Mouse (Mus musculus): ENCODE results near the gene Htr6. TPM values are rescaled to one million over a fixed set of nuclear protein-coding genes. Genes with fewer than 3 reads are reported as not detected.

The Htr6 gene
- polyA plus RNA-seq, 1 experiment from 2014 or later, result 0.83 TPM

GRCm38 (mm10) chr4:139040084-139040839, 35.1 kb downstream of the Htr6 start:
- Histone ChIP-seq H3K4me1 (replicated peaks) (peaks cover 39% of the 10 kb centered on the region), H3K9me3 (no peaks in the 10 kb centered on the region), H3K27ac (replicated peaks) (peak overlapping the region; percentile 52), H3K9ac (no peak overlapping the region), H3K36me3 (no peaks in the 10 kb centered on the region), H3K27me3 (no peaks in the 10 kb centered on the region), H3K4me3 (no peak overlapping the region), H3K4me2 (no peak overlapping the region; the same call in 1 of the 2 replicates)
- peak; percentile 60 for ATAC-seq (ENCODE audit: low FRiP score, low read depth)
- 6% methylated on average over 10 of the region's 10 CpGs for WGBS

GRCm38 (mm10) chr4:139037795-139038607, 37.4 kb downstream of the Htr6 start:
- Histone ChIP-seq H3K9ac (no peak overlapping the region), H3K4me1 (replicated peaks) (peaks cover 41% of the 10 kb centered on the region), H3K4me2 (no peak overlapping the region), H3K36me3 (no peaks in the 10 kb centered on the region), H3K4me3 (no peak overlapping the region), H3K27ac (replicated peaks) (peak overlapping the region; percentile 67), H3K27me3 (no peaks in the 10 kb centered on the region), H3K9me3 (no peaks in the 10 kb centered on the region)
- no peak for ATAC-seq (ENCODE audit: low FRiP score, low read depth)
- 28% methylated on average over 17 of the region's 17 CpGs for WGBS

- Histone ChIP-seq H3K27me3 (no peaks in the 10 kb centered on the region), H3K4me2 (no peak overlapping the region), H3K4me1 (replicated peaks) (peaks cover 48% of the 10 kb centered on the region), H3K9me3 (no peaks in the 10 kb centered on the region), H3K27ac (replicated peaks) (no peak overlapping the region), H3K4me3 (no peak overlapping the region), H3K36me3 (no peaks in the 10 kb centered on the region), H3K9ac (no peak overlapping the region)
- 85% methylated on average over 3 of the region's 3 CpGs for WGBS
- ATAC-seq (ENCODE audit: low FRiP score, low read depth), result no peak
These were observed 39.6 kb downstream of the Htr6 start for GRCm38 (mm10) chr4:139035799-139036198.

- Histone ChIP-seq H3K4me2 (no peak overlapping the region), H3K36me3 (no peaks in the 10 kb centered on the region), H3K9ac (no peak overlapping the region), H3K4me3 (no peak overlapping the region), H3K27ac (replicated peaks) (no peak overlapping the region), H3K27me3 (no peaks in the 10 kb centered on the region), H3K9me3 (no peaks in the 10 kb centered on the region), H3K4me1 (replicated peaks) (peaks cover 41% of the 10 kb centered on the region)
- 86% methylated on average over 3 of the region's 3 CpGs for WGBS
- no peak for ATAC-seq (ENCODE audit: low FRiP score, low read depth)
These were observed 40.4 kb downstream of the Htr6 start for GRCm38 (mm10) chr4:139034942-139035341.

- Histone ChIP-seq H3K4me1 (replicated peaks) (peaks cover 40% of the 10 kb centered on the region), H3K27me3 (no peaks in the 10 kb centered on the region), H3K4me2 (no peak overlapping the region), H3K36me3 (no peaks in the 10 kb centered on the region), H3K27ac (replicated peaks) (no peak overlapping the region), H3K9ac (no peak overlapping the region), H3K4me3 (no peak overlapping the region), H3K9me3 (no peaks in the 10 kb centered on the region)
- no peak for ATAC-seq (ENCODE audit: low FRiP score, low read depth)
- 46% methylated on average over 4 of the region's 4 CpGs for WGBS
These were observed 40.8 kb downstream of the Htr6 start for GRCm38 (mm10) chr4:139034540-139034939.

GRCm38 (mm10) chr4:139034010-139034367, 41.4 kb downstream of the Htr6 start:
- no peak overlapping the region for H3K27ac ChIP-seq (replicated peaks)
- H3K4me3 ChIP-seq, result no peak overlapping the region
- no peaks in the 10 kb centered on the region for H3K27me3 ChIP-seq
- peaks cover 37% of the 10 kb centered on the region for H3K4me1 ChIP-seq (replicated peaks)
- WGBS, result 84% methylated on average over 8 of the region's 8 CpGs
- H3K9ac ChIP-seq, result no peak overlapping the region
- no peaks in the 10 kb centered on the region for H3K9me3 ChIP-seq
- no peak for ATAC-seq (ENCODE audit: low FRiP score, low read depth)
- H3K36me3 ChIP-seq, result no peaks in the 10 kb centered on the region
- no peak overlapping the region for H3K4me2 ChIP-seq

- Histone ChIP-seq H3K36me3 (no peaks in the 10 kb centered on the region), H3K4me2 (no peak overlapping the region), H3K9me3 (no peaks in the 10 kb centered on the region), H3K9ac (no peak overlapping the region), H3K27ac (replicated peaks) (no peak overlapping the region), H3K4me3 (no peak overlapping the region), H3K27me3 (no peaks in the 10 kb centered on the region), H3K4me1 (replicated peaks) (peaks cover 32% of the 10 kb centered on the region)
- WGBS, result 81% methylated on average over 11 of the region's 11 CpGs
- ATAC-seq (ENCODE audit: low FRiP score, low read depth), result no peak
These were observed 41.9 kb downstream of the Htr6 start for GRCm38 (mm10) chr4:139033263-139034009.

GRCm38 (mm10) chr4:139032521-139032920, 42.8 kb downstream of the Htr6 start:
- WGBS, result 56% methylated on average over 12 of the region's 12 CpGs
- ATAC-seq (ENCODE audit: low FRiP score, low read depth), result no peak

GRCm38 (mm10) chr4:139030675-139031074, 44.7 kb downstream of the Htr6 start:
- 68% methylated on average over 6 of the region's 6 CpGs for WGBS
- ATAC-seq (ENCODE audit: low FRiP score, low read depth), result no peak

More at GRCm38 (mm10) chr4:139032521-139032920, 42.8 kb downstream of the Htr6 start:
- H3K4me1 ChIP-seq (replicated peaks), result peaks cover 23% of the 10 kb centered on the region
- no peak overlapping the region for H3K9ac ChIP-seq
- no peaks in the 10 kb centered on the region for H3K9me3 ChIP-seq
- H3K27ac ChIP-seq (replicated peaks), result no peak overlapping the region
- H3K36me3 ChIP-seq, result no peaks in the 10 kb centered on the region
- no peak overlapping the region for H3K4me2 ChIP-seq
- no peaks in the 10 kb centered on the region for H3K27me3 ChIP-seq
- H3K4me3 ChIP-seq, result no peak overlapping the region

GRCm38 (mm10) chr4:139024379-139024778, 51.0 kb downstream of the Htr6 start:
- Histone ChIP-seq H3K4me1 (replicated peaks) (peaks cover 8% of the 10 kb centered on the region), H3K4me2 (no peak overlapping the region), H3K27me3 (no peaks in the 10 kb centered on the region), H3K9ac (no peak overlapping the region), H3K27ac (replicated peaks) (peak overlapping the region; percentile 47; the same call in 1 of the 2 replicates), H3K4me3 (no peak overlapping the region), H3K9me3 (no peaks in the 10 kb centered on the region), H3K36me3 (no peaks in the 10 kb centered on the region)
- ATAC-seq (ENCODE audit: low FRiP score, low read depth), result peak; percentile 84; the same call in 1 of the 2 replicates
- WGBS, result 1% methylated on average over 2 of the region's 2 CpGs

More at GRCm38 (mm10) chr4:139030675-139031074, 44.7 kb downstream of the Htr6 start:
- H3K4me2 ChIP-seq, result no peak overlapping the region
- H3K27me3 ChIP-seq, result no peaks in the 10 kb centered on the region
- no peak overlapping the region for H3K27ac ChIP-seq (replicated peaks)
- peaks cover 17% of the 10 kb centered on the region for H3K4me1 ChIP-seq (replicated peaks)
- H3K9ac ChIP-seq, result no peak overlapping the region
- H3K9me3 ChIP-seq, result no peaks in the 10 kb centered on the region
- H3K36me3 ChIP-seq, result no peaks in the 10 kb centered on the region
- no peak overlapping the region for H3K4me3 ChIP-seq

- Histone ChIP-seq H3K4me1 (replicated peaks) (peaks cover 12% of the 10 kb centered on the region), H3K9me3 (no peaks in the 10 kb centered on the region), H3K36me3 (no peaks in the 10 kb centered on the region), H3K27ac (replicated peaks) (no peak overlapping the region), H3K9ac (no peak overlapping the region), H3K27me3 (no peaks in the 10 kb centered on the region), H3K4me3 (no peak overlapping the region), H3K4me2 (no peak overlapping the region)
- WGBS, result 59% methylated on average over 3 of the region's 3 CpGs
- no peak for ATAC-seq (ENCODE audit: low FRiP score, low read depth)
These were observed 55.0 kb downstream of the Htr6 start for GRCm38 (mm10) chr4:139020385-139020784.

GRCm38 (mm10) chr4:139019413-139019812, 56.0 kb downstream of the Htr6 start:
- ATAC-seq (ENCODE audit: low FRiP score, low read depth), result peak; percentile 68; the same call in 1 of the 2 replicates

More at GRCm38 (mm10) chr4:139019413-139019812, 56.0 kb downstream of the Htr6 start:
- WGBS, result 53% methylated on average over 13 of the region's 13 CpGs
- Histone ChIP-seq H3K4me3 (no peak overlapping the region), H3K4me2 (no peak overlapping the region), H3K27ac (replicated peaks) (no peak overlapping the region), H3K4me1 (replicated peaks) (peaks cover 12% of the 10 kb centered on the region), H3K36me3 (no peaks in the 10 kb centered on the region), H3K27me3 (no peaks in the 10 kb centered on the region), H3K9ac (no peak overlapping the region), H3K9me3 (no peaks in the 10 kb centered on the region)

Measured in hindbrain, embryonic 15.5 days (tissue).